Mouse (Mus musculus): ENCODE data around the gene Cdca3.

GRCm38 (mm10) chr6:124861266-124861665 lies 31.9 kb downstream of the Cdca3 start:
- TF ChIP-seq CTCF (IDR thresholded peaks at IDR 0.05; ENCODE audit: control insufficient read depth, insufficient read depth, insufficient replicate concordance, low read depth, low read length) (no peak), POLR2A (IDR thresholded peaks at IDR 0.05; ENCODE audit: control insufficient read depth, low read depth, low read length) (no peak)

All from testis, adult 2 months (tissue).